Comparison of ENCODE assay signal across 23 mouse cellular contexts in genomic region chr6:141227658-141228005, GRCm38 (mm10). TPM values are rescaled to one million over a fixed set of nuclear protein-coding genes. Genes with fewer than 3 reads are reported as not detected.
"Had no signal": no experiment of that assay in that cellular context is flagged by ENCODE, and none has a peak within 500 bp of the region (broad histone marks: within the 10 kb centered on the region; RNA-seq: fewer than 3 reads in every experiment).

No protein-coding gene starts in this region.

- H3K27me3 ChIP-seq: heart, embryonic 12.5 days; heart, embryonic 13.5 days; heart, embryonic 15.5 days; hindbrain, embryonic 12.5 days; hindbrain, embryonic 13.5 days; hindbrain, embryonic 15.5 days; intestine, embryonic 15.5 days; kidney, embryonic 15.5 days had no signal

- H3K9me3 ChIP-seq: heart, embryonic 10.5 days; heart, embryonic 12.5 days; heart, embryonic 13.5 days; heart, embryonic 15.5 days; hindbrain, embryonic 10.5 days; hindbrain, embryonic 12.5 days; hindbrain, embryonic 13.5 days; hindbrain, embryonic 15.5 days; intestine, embryonic 15.5 days; kidney, embryonic 15.5 days had no signal

- H3K4me3 ChIP-seq: heart, embryonic 10.5 days; heart, embryonic 12.5 days; heart, embryonic 13.5 days; heart, embryonic 15.5 days; hindbrain, embryonic 10.5 days; hindbrain, embryonic 12.5 days; hindbrain, embryonic 13.5 days; hindbrain, embryonic 15.5 days; intestine, embryonic 15.5 days; kidney, embryonic 15.5 days; layer of hippocampus, adult 2 months had no signal

- H3K36me3 ChIP-seq: heart, embryonic 10.5 days; heart, embryonic 12.5 days; heart, embryonic 13.5 days; heart, embryonic 15.5 days; hindbrain, embryonic 10.5 days; hindbrain, embryonic 12.5 days; hindbrain, embryonic 13.5 days; hindbrain, embryonic 15.5 days; intestine, embryonic 15.5 days; kidney, embryonic 15.5 days had no signal

- H3K9ac ChIP-seq: heart, embryonic 12.5 days; heart, embryonic 13.5 days; heart, embryonic 15.5 days; hindbrain, embryonic 12.5 days; hindbrain, embryonic 13.5 days; hindbrain, embryonic 14.5 days; hindbrain, embryonic 15.5 days; intestine, embryonic 15.5 days; kidney, embryonic 15.5 days had no signal

- DNase-seq: kidney, adult 18-20 months; layer of hippocampus, adult 9-11 months; layer of hippocampus, postnatal 36 days had no signal

- H3K4me2 ChIP-seq: heart, embryonic 11.5 days; heart, embryonic 12.5 days; heart, embryonic 13.5 days; heart, embryonic 15.5 days; hindbrain, embryonic 12.5 days; hindbrain, embryonic 13.5 days; hindbrain, embryonic 14.5 days; hindbrain, embryonic 15.5 days; intestine, embryonic 15.5 days; kidney, embryonic 15.5 days had no signal

- ATAC-seq: hindbrain, embryonic 16.5 days; hindbrain, postnatal 0 days; inflammation-experienced regulatory T-cells, adult 6 months; intestine, embryonic 15.5 days; intestine, embryonic 16.5 days; intestine, postnatal 0 days had no signal

- H3K27ac ChIP-seq: heart, embryonic 10.5 days; heart, embryonic 13.5 days; hindbrain, embryonic 10.5 days; hindbrain, embryonic 12.5 days; hindbrain, embryonic 13.5 days; hindbrain, embryonic 14.5 days; hindbrain, embryonic 15.5 days; hindbrain, postnatal 0 days; intestine, embryonic 15.5 days; kidney, embryonic 15.5 days; kidney, postnatal 0 days; layer of hippocampus, adult 2 months had no signal

- H3K4me1 ChIP-seq: heart, embryonic 10.5 days; heart, embryonic 13.5 days; heart, embryonic 15.5 days; hindbrain, embryonic 10.5 days; hindbrain, embryonic 12.5 days; hindbrain, embryonic 13.5 days; hindbrain, embryonic 15.5 days; intestine, embryonic 15.5 days; kidney, embryonic 15.5 days had no signal

RNA-seq across cellular contexts. Expression of gene Pde3a, which starts 21.4 kb away (rescaled TPM):
- total RNA-seq: hematopoietic stem cell, adult 5-6 weeks had no signal
- polyA plus RNA-seq: inflammation-experienced regulatory T-cells, adult 6 months had no signal
